Mouse (Mus musculus): Measurements from ENCODE around the gene Gm10553. TPM values are rescaled to one million over a fixed set of nuclear protein-coding genes. Genes with fewer than 3 reads are reported as not detected.
"Not testable (repeated sequence)": the region's sequence is repeated elsewhere in the genome, so short reads cannot be mapped to it uniquely, and the experiment has no call there.

Gm10553 gene
- total RNA-seq, 2 experiments from 2014 or later = not detected

- intact Hi-C loops (cut with DNase I) = not testable (repeated sequence)
Observed at GRCm38 (mm10) chr1:85121841-85122240, 21.9 kb downstream of the Gm10553 start.

GRCm38 (mm10) chr1:85133671-85134070, 33.7 kb downstream of the Gm10553 start:
- intact Hi-C loops (cut with DNase I); DNase-seq (ENCODE audit: low spot score in 2 of 2): not testable (repeated sequence)

More at GRCm38 (mm10) chr1:85121841-85122240, 21.9 kb downstream of the Gm10553 start:
- DNase-seq (ENCODE audit: low spot score in 2 of 2) = not testable (repeated sequence)

Other genes with a start within 250 kb of the Gm10553 start
- gene Slc16a14, start 165.0 kb upstream of the Gm10553 start, total RNA-seq (2021) = 10 to 100 TPM; 12.5 to 12.7 TPM
- gene A530032D15Rik, start 9.7 kb downstream of the Gm10553 start, total RNA-seq (2021) = under 1 TPM in 1 of 2 experiments, not detected in 1; 0.69 TPM
- under 1 TPM in 1 of 2 experiments, not detected in 1; 0.57 TPM for gene C130026I21Rik, start 170.4 kb downstream of the Gm10553 start, total RNA-seq (2021)